Mouse (Mus musculus): ENCODE data around the gene Etv6. TPM values are rescaled to one million over a fixed set of nuclear protein-coding genes. Genes with fewer than 3 reads are reported as not detected.
A peak's percentile ranks its signal among the peaks of the same experiment; 100 is the strongest.

Gene Etv6
- polyA plus RNA-seq, 1 experiment, result 10.4 TPM

DNA sequence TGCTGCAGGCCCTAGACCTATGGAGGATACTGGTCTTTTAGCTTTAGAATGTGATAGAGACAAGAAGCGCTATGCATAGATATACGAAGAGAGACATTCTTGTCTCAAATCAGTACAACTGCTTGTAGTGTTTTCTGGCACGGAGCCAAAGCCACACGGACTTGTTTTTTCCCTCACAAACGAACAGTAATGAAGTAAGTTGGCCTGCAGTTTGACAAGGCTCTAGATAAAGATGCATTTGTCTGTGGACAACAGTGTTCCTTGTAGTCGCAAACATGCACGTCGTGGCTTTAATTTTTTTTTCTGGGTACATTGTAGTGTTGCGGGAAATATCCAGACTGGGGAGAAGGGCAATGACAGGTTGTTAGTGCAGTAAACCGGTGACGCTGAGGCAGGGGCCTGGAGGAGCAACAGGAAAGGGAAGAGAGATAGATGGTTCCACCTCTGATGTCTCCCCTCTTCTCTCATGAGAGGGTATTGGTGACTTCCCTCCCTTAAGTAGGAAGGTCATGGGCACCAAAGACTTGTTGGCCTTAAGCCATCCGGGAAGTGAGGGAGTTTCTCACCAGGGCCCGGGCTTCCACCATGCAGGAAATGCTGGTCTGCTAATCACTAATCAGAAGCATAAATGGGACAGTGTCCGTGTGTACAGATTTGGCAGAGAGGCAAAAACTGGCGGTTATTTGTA, 70.2 kb downstream of the Etv6 start:
- DNase-seq (ENCODE audit: extremely low spot score in 1 of 2, low spot score in 1 of 2), result peak in 1 of 2 experiments; percentile 28

DNA sequence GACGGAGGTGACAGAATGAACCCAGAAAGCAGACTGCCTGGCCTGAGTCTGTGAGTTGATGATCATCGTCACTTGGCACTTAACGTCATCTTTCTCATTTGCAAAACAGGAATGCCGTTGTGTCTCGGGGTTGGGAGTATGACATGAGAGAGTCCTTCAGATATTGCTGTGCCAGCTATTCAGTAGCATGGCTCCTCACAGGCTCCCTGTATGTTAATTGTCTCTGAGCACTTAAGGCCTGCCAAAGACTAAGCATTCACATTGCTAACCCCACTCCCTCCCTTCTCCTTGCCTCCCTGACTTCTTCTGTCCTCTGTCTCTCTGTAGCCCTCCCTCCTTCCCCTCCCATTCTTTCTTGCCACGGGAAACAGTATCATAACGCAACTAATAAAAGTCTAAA, 72.2 kb downstream of the Etv6 start:
- DNase-seq (ENCODE audit: extremely low spot score in 1 of 2, low spot score in 1 of 2), result no peak

DNA sequence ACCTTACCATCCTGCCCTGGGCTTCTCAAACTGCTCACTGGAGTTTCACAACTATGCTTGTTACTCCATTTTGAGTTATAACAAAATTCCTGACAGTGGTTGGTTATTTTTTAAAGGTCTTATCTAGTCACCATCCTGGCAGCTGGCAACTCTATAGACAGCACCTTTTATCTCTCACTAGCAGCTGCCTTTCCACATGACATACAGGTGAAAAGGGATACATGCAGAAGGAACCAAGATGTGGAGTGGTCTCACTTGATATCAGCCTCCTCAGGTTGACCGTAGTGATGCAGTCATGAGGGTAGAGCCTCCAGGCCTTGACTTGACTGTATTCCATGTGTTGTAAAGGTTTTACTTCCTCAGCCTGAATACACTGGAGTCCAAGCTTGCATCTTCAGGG, 74.2 kb downstream of the Etv6 start:
- no peak for DNase-seq (ENCODE audit: extremely low spot score in 1 of 2, low spot score in 1 of 2)

DNA sequence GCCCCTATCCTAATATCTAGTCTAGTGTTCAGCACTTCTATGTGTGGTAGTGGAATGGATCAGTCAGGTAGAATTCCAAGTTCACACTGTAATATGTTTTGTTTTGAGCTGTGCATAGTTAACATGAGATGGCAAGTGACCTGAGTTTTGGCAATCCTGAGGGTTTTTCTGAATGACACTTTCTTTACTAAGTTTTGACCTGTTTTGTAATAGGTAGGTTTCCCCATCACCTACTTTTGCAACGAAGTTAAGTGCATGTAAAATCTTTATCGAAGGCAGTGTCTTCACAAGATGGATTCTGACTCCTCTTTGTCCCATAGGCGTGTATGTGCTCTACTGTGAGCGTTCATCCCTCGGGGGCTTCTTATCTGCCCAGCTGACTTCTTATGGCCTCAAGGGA, 74.7 kb downstream of the Etv6 start:
- no peak for DNase-seq (ENCODE audit: extremely low spot score in 1 of 2, low spot score in 1 of 2)

DNA sequence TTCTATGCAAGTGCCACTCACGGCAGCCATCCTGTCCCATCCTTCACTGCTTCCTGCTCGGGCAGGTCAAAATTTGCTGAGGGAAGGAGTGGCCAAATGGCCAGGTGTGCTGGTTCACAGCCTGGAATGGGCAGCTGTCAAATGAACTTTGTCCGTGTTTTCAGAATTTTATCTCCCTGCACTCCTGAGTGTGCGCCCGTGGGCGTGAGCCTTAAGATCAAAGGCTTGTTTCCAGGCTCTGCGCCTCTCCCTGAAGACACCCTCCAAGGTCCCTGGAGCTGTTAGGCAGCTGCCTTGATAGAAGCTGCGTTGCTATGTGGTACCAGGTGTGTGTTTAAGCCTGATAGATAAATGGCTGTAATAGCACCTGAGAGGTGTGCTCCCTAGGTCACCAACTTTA, 76.1 kb downstream of the Etv6 start:
- no peak for DNase-seq (ENCODE audit: extremely low spot score in 1 of 2, low spot score in 1 of 2)

- no peak for DNase-seq (ENCODE audit: extremely low spot score in 1 of 2, low spot score in 1 of 2)
Observed at GRCm38 (mm10) chr6:134112753-134113152, 77.3 kb downstream of the Etv6 start.

GRCm38 (mm10) chr6:134113168-134113567, 77.7 kb downstream of the Etv6 start:
- DNase-seq (ENCODE audit: extremely low spot score in 1 of 2, low spot score in 1 of 2), result no peak

DNA sequence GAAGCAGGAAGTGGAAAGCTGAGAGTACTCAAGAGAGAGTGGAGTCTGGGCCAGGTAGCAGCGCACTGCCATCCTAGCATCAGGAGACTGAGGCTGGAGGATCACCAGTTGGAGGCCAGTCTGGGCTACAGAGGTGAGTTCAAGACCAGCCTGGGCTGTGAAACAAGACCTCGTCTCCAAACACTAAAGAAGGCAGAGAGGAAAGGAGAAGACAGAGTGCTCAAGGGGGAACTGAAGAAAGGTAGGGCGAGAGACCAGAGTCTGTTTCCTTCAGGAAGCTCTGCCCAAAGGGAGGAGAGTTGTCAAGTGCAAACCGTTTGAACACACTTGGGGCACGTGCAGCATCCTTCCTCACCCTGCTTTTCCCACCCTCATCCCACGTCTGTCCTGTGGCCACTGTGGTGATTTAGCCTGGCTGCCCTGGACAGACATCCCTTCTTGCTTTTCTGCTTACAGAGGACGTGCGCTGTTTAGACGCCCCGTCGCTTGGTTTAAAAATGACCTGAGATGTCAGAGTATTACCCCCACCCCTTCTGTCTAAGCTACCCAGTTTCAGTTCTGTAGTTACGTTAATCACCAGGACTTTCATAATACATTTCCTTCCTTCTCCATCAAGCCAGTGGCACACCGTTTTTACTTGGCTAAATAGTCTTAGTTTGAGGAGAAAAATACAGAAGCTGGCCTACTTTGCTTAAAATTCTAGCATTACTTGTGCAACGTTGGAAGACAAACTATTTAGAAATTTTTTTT, 79.9 kb downstream of the Etv6 start:
- no peak for DNase-seq (ENCODE audit: extremely low spot score in 1 of 2, low spot score in 1 of 2)

DNA sequence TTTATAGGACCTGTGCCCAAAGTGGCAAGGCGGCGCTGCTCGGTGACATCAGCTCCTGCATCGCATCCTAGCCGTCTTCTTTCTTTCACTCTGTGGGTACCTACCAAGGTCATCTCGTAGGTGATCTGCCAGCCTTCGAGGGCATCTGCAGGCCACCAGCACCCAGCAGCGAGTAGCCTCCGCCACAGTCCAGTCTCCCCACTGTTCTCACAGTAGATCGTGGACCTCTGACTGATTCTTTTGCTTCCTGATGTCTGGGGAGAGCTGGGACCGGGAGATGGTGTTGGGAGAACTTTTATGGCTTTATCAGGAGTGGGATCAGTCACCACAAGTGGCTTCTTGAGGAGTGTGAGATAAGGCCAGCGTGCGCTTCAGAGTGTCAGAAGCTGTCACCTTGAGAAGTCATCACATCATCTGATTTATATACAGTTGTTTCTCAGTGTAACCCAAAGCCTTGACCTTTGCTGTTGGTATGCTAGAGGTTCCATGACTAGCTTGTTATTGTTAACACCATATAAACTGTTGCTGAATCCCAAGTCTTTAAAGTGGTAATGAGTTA, 82.0 kb downstream of the Etv6 start:
- DNase-seq (ENCODE audit: extremely low spot score in 1 of 2, low spot score in 1 of 2), result no peak

DNA sequence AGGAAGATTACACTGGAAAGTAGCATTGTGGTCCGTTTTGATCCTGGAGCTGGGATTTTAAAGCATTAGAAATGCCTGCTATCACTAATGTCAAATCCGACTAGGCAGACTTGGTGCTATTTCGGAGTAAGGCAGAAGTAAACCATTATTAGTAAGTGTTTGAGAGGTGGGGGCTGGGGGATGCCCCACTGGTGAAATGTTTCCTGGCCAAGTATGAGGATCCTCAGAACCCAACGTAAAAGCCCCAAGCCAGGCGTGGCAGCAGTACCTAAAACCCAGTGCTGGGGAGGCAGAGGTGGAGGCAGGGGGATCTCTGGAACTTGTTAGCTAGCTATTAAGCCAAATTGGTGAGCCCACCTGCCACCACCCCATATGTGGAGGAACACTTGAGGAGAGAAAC, 83.0 kb downstream of the Etv6 start:
- no peak for DNase-seq (ENCODE audit: extremely low spot score in 1 of 2, low spot score in 1 of 2)

- DNase-seq (ENCODE audit: extremely low spot score in 1 of 2, low spot score in 1 of 2), result no peak
Observed at GRCm38 (mm10) chr6:134119136-134119535, 83.6 kb downstream of the Etv6 start.

GRCm38 (mm10) chr6:134120227-134120626, 84.7 kb downstream of the Etv6 start:
- no peak for DNase-seq (ENCODE audit: extremely low spot score in 1 of 2, low spot score in 1 of 2)

DNA sequence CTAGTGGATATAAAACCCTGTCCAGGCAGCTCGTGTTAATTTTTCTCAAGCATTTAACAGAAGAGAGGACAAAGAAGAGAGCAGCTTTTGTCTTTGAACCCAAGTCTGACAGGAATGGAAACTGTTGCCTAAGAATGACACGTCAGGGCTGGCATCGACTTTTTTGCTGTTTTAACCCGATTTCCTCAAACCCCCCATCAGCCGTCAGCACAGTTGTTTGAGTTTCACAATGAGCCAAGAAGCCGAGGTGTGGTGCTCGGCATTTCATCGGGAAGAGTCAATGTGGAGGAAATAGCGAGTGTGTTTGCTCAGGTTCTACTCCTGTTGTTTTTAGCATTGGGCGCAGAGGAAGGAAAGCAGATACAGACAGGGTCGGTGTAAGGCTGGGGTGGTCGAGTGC, 85.2 kb downstream of the Etv6 start:
- no peak for DNase-seq (ENCODE audit: extremely low spot score in 1 of 2, low spot score in 1 of 2)

- no peak for DNase-seq (ENCODE audit: extremely low spot score in 1 of 2, low spot score in 1 of 2)
Observed at GRCm38 (mm10) chr6:134122945-134123344, 87.4 kb downstream of the Etv6 start.

DNA sequence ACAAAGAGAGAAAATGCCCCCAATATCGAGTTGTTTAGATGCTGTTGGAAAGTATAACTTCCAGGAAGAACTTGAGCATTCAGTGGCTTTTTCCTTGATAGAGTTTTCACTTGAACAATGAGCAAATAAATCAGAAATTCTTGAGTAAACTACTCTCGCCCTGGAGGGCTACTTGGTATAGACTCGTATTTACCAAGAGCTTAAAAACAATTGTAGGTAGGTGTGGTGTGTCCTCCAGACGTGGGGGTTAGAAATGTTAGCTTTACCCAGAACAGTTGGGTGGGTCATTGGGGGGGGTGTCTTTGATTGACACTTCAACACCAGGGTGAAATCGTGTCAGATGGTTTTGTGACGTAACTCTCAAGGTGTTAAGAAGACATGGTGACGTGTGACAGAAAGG, 88.0 kb downstream of the Etv6 start:
- no peak for DNase-seq (ENCODE audit: extremely low spot score in 1 of 2, low spot score in 1 of 2)

DNA sequence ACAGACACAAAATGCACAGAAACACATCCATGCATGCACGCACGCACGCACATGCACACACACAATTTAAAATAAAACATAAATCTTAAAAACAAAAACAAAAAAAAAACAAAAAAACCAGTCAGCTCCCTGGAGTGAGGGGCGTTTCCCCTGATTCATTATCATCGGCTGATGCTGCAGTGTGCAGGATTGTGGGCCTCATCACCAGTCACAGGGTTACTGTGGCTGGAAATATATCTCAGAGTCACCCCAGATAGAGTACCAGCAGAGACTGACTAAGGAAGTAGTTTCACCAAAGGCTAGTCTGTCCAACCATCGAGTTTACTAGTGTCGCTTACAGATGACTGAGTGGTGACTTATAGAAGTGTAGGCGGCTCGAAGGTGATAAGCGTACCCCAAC, 88.8 kb downstream of the Etv6 start:
- no peak for DNase-seq (ENCODE audit: extremely low spot score in 1 of 2, low spot score in 1 of 2)

DNA sequence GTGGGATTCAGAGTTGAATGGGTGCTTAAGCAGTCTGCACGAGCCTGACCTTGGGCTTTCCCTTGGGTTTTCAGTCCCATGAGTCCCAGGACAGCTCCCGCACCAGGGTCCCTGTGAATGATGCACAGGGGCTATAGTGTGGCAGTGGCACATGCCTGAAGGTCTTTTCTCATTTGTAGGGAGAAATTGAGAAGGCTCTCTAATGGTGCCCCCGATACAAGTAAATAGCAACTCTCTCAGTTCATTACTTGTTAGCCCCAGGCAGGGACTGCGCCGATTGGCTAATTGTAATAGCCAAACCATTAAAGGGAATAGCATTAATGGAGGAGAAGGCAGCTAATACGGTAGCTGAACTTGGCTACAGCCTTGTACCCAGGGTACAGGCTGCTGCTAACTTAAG, 92.5 kb downstream of the Etv6 start:
- no peak for DNase-seq (ENCODE audit: extremely low spot score in 1 of 2, low spot score in 1 of 2)

DNA sequence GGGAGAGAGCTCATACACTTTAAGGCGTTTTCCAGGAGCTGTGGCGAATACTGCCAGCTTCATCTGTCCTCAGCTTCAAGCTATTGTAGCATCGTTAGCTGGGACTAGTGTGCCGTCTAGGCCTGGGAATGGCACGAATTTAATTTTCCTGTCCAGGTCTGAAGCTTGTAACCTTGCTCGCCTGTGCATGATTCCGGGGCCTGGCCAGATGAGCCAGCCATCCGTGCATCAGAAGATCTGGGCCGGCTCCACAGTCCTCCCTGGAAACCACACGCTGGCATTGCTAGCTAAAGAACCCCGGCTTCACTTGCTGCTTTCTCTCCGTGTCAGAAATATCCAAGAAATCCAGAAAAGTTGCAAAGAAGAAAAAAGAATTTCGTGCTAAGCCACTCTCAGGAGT, 93.1 kb downstream of the Etv6 start:
- DNase-seq (ENCODE audit: extremely low spot score in 1 of 2, low spot score in 1 of 2), result no peak

DNA sequence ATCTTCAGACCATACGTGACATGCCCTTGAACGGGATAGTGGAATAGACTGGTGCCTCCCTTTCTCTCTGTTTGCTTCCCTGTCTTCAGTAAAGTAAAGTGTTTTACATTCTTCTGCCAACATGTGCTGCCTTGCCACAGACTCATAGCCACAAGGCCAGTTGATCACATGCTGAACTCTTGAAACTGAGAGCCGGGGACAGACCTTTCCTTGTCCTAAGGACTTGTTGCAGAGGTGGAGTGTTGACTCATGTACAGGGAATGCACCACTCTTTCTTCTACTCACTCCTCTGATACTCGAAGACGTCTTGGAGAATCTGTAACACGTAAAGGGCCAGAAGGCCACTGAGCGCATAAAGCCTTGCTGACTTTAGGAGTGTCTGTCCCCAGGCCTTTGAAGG, 94.3 kb downstream of the Etv6 start:
- DNase-seq (ENCODE audit: extremely low spot score in 1 of 2, low spot score in 1 of 2), result no peak

DNA sequence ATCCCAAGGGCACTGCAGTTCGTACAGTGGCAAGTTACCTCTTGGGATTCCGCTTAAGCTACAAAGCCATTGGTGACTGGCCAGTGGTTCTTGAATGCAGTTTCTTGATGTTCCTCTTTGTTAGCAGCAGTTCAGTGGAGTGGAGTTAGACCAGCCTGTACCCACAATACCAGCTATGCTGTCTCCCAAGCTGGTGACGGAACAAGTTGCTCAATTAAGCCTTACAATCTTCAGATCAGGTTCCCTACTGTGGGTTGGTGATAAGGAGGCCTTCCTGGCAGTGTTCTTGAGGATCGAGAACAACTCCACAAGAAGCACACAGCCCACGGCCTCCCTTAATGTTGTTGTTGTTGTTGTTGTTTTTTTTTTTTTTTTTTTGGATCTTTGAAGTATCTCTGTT, 95.3 kb downstream of the Etv6 start:
- DNase-seq (ENCODE audit: extremely low spot score in 1 of 2, low spot score in 1 of 2), result no peak

DNA sequence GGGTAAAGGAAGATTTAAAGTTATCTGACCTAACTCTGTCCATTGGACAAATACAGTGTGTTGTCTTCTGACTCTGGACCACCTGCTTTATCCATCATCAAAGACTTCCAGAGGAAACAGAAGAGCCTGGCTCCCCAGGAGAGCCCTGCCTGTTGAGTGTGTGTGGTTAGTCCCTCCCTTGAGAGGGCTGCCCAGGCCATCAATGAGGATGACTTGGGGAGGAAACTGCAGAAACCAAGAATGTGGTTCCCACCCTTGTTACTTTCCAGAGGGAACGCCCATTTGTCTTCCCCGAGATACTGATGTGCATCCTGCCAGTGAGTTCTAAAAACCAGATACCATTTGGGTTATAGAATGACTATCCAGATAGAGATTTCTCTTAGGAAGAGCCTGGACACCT, 96.1 kb downstream of the Etv6 start:
- no peak for DNase-seq (ENCODE audit: extremely low spot score in 1 of 2, low spot score in 1 of 2)

DNA sequence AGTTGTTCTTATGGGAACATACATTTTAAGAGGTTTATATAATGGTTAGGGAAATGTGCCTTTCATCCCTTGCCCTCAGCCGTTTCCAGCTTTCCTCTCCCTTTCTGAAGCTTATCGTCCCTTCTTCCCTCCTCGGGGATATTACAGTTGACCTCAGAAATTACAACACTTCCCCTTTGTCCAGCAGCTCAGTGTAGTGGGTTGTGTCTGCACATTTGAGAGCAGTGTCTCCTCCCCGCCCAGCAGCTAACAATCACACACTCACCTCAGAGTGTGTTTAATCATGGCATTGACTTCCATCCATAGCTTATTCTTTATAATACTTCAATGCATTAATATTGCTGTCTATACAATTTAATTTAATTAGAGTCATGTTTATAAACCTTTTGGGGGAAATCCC, 98.3 kb downstream of the Etv6 start:
- no peak for DNase-seq (ENCODE audit: extremely low spot score in 1 of 2, low spot score in 1 of 2)

Measured in frontal cortex, adult 2 months (tissue).